Mouse (Mus musculus) cortical plate, adult 2 months (tissue): ENCODE data around the gene Ccm2l.

Experiments
- CTCF ChIP-seq: fragments of 200-500 bp; IDR thresholded peaks from 2 replicates; pipeline ENCODE4 v1.5.1; 2011; ENCODE audit warnings: mild to moderate bottlenecking, control low read depth, low read length; ENCODE audit not compliant: insufficient read depth; ENCODE audit errors: extremely low read depth
- POLR2A ChIP-seq: fragments of 200-500 bp; IDR thresholded peaks from 2 replicates; pipeline ENCODE4 v1.6.1; 2011; ENCODE audit warnings: mild to moderate bottlenecking, low read length, control low read depth; ENCODE audit not compliant: insufficient read depth; ENCODE audit errors: extremely low read depth

DNA sequence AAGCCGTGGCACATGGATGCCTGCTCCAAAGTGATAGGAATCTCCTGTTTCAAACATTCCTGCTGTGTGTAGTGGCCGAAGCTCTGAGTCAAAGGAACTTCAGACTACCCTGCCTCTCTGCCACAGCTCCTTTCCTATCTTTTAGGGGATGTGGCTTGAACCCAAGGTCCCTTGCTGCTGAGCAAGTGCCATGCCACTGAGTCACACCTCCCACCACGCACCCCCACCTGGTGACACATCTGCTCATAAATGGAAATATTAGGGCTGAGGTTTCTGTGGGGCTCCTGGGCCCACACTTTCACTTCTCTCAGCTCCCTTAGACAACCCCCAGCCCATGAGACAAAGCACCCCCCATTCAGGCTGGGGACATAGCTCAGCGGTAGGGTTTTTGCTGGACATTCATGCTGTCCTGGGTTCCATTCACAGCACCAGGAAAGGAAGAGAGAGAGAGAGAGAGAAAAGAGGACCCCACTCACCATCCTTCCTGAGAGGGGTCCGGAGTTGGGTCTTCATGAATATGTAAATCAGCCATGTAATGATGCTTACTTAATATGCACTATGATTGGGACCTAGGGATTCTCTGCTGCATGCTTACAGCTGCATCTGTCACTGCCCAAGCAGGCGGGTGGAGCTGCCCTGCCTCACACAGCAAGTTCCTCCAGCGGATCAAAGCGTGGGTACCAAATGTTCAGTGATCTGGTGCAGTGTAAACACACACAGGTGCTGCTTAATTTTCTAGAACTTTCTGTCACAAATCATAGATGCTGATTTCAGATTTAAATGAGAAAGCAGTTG, 56.3 kb downstream of the Ccm2l start:
- TF ChIP-seq CTCF = no peak
- TF ChIP-seq POLR2A = no peak
